Mouse (Mus musculus) left cerebral cortex, postnatal 4 days (tissue): ENCODE data around the gene Inpp4b. TPM values are rescaled to one million over a fixed set of nuclear protein-coding genes. Genes with fewer than 3 reads are reported as not detected.
"Not testable (repeated sequence)": the region's sequence is repeated elsewhere in the genome, so short reads cannot be mapped to it uniquely, and the experiment has no call there.

Experiments
- DNase-seq: peaks from one replicate; pipeline ENCODE4 v3.0.0-alpha.2; 2022
- intact Hi-C: fragments of 180-260 bp; cut with DNase I; formaldehyde crosslinking; loops from one replicate; pipeline ENCODE4 v1.15.1; 2025
- total RNA-seq, 2 experiments: library from RNA; stranded (reverse); gene quantifications; 2 replicates each; pipeline ENCODE4 v1.2.3; 2021

The Inpp4b gene
- total RNA-seq, 2 experiments from 2014 or later = 8.1 to 9.8 TPM

DNA sequence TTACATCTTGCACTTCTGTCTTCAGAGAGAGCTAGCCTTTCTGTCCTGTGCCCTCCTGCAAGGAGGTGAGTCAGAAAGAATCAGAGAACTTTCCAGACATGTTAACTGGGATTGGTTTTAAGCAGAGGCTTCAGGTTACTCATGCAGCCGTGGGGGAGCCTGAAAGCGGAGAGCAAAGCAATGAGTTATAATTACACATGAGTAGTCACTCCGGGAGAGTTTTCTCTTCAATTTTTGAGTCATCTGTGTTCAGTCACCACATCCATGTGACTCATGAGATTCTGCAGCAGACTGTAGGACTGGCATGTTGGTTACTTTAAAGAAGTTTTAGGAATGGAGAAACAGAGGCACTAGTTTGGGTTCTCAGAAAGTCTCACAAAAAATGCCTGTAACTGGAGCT, 524.7 kb downstream of the Inpp4b start:
- intact Hi-C loops = no loop called here
- no peak for DNase-seq

DNA sequence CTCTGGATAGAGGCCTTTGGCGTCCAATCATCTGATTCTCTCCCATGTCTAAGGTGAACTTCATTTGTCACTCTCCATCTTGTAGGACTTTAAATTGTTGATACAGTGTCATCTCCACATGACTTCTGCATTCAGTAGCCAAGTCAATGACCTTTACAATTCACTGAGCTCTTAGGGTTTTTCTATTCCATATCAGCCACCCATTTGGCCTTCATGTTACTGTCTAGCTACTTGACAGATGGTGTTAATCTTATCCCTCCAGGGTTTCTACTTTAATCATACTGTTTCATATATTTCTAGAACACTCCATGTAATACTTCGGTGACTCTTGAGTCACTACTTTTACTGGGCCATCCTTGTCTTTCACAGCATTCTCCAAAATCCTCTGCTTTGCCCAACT, 528.1 kb downstream of the Inpp4b start:
- DNase-seq = no peak
- intact Hi-C loops = no loop called here

GRCm38 (mm10) chr8:81880071-81880470, 537.7 kb downstream of the Inpp4b start:
- intact Hi-C loops = no loop called here
- DNase-seq = no peak

DNA sequence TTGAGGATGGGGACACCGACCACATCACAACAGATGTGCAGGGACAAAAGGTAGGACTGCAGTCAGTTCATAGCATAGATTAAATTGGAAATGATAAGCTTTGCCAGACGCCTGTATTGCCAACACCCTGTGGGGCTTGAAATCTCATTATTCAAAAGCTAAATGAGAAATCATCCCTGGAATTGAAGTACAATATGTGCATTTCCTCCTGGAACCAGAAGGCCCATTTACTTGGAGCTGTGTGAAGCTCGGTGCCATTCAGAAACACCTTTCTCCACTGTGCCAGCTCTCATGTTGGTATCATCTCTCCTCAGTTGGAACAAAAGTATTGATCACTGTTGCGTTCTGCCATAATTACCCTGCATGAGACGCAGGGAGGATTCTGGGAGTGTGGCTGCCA, 541.8 kb downstream of the Inpp4b start:
- intact Hi-C loops = no loop called here
- DNase-seq = no peak

- no peak for DNase-seq
- intact Hi-C loops = no loop called here
These were observed 546.5 kb downstream of the Inpp4b start for GRCm38 (mm10) chr8:81888843-81889242.

DNA sequence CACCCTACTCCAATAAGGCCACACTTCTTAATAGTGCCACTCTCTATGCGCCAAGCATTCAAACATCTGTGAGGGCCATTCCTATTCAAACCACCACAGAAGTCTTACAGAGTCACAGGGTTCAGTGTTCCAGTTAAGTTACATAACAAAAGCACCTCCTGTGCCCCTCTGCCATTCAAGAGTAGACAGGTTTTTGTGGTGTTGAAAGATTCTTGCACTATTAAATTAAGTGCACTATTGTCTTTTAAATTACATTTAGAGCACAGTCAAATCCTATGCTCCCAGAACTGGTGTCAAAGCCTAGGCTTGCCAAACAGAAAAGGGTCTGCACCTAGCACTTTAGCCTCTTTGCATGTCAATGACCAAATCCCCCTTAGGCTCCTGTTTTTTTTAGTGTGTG, 550.9 kb downstream of the Inpp4b start:
- no peak for DNase-seq
- intact Hi-C loops = no loop called here

DNA sequence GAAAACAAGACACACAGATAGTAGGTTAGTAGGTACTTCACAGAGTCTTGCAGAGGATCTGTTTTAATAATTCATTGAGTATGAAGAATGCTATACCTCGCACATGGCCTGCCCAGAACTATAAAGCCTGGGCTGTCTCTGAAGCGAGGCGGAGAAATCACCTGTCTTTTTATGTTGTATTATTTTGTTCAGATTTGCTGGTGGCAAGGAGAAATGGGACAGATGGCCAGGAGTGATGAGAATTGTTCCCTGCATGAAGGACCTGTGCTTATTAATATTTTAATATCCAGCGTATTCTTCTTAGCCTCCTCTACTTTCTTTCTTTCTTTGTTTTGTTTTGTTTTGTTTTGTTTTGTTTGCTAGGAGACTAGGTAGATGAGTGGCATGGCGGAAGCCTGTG, 604.5 kb downstream of the Inpp4b start:
- intact Hi-C loops = no loop called here
- no peak for DNase-seq

- intact Hi-C loops = no loop called here
- DNase-seq = no peak
These were observed 610.7 kb downstream of the Inpp4b start for GRCm38 (mm10) chr8:81953101-81953500.

GRCm38 (mm10) chr8:81985128-81985665, 642.8 kb downstream of the Inpp4b start:
- intact Hi-C loops = no loop called here
- DNase-seq = no peak

- intact Hi-C loops = no loop called here
- no peak for DNase-seq
These were observed 650.6 kb downstream of the Inpp4b start for GRCm38 (mm10) chr8:81992966-81993365.

DNA sequence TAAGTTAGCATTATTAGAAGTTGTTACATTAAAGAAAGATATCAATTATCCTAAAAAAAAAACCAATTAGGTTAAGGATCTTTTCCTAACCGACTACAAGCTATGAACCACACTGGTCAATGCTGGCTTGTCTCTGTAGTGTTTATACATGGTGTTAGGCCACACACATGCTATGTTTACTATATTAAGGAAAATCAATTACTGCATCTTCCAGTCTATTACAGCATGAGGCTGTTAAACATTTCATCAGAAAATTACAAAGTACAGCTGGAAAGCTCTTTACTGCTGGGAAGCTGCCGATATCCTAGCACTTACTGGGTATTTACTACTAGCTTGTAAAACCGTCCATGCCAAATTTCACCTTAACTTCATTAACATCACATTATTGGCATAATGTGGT, 653.9 kb downstream of the Inpp4b start:
- intact Hi-C loops = no loop called here
- DNase-seq = no peak

DNA sequence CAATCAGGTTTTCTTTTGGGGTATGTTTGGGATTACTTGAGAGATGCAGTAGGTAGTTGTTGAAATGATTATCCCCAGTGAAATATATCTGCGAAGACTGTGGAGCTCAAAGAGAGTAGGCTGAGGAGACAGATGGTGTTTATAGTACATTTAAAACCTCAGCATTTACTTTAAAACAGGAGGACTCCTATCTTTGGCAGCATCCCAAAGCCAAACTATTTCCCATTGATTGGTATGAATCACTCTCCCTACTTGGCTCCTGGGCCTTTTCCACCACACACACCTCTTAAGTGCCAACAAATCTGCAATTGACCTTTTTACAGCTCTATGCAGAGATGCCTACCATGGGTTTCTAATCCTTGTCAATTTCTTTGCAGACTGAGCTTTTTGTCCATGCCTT, 654.5 kb downstream of the Inpp4b start:
- intact Hi-C loops = no loop called here
- no peak for DNase-seq

GRCm38 (mm10) chr8:82004158-82004557, 661.8 kb downstream of the Inpp4b start:
- intact Hi-C loops = no loop called here
- DNase-seq = no peak

DNA sequence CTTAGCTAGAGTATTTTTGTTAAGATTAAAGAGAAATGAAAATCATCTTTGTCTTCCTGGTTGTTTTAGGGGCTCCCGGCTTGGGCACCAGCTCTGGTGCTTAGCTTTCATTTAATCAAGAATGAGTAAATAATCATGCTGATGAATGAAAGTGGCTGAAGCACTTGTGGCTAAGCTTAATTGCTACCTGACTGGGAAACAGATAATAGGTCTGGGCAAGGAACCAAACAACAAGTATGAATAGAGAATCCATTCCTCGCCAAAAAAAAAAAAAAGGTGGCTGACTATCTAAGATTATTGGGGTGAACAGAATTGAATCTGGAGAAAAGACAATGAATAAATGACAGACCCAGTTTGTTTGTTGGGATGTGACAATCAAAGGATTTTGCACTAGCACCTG, 663.1 kb downstream of the Inpp4b start:
- DNase-seq = no peak
- intact Hi-C loops = no loop called here

DNA sequence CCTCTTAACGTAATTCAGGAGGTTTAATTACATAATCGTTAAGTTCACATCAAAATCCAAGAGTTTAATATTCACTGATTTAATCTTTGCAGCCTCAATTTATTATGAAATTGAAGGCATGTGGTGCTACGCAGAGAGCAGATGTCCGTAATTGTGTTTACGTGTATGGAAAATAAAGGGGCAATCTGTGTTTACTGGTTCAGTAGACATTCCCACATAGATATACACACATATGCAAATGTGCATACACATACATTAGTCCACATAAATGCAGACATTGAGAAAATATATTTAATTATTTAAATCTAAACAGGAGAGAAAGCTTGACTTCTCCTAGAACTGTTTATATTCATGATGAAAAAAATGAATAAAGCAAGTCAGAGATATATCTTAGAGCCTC, 675.4 kb downstream of the Inpp4b start:
- DNase-seq = no peak
- intact Hi-C loops = no loop called here

- intact Hi-C loops = loop anchor here (5.0 to 10.0 kb wide), 3 partner anchors 260 to 683 kb away; partner anchors contain the start of gene Inpp4b
- DNase-seq = peak; percentile 21
These were observed 685.0 kb downstream of the Inpp4b start for GRCm38 (mm10) chr8:82027401-82027800.

GRCm38 (mm10) chr8:82028896-82029295, 686.5 kb downstream of the Inpp4b start:
- intact Hi-C loops = loop anchor here (5.0 to 10.0 kb wide), 3 partner anchors 262 to 684 kb away; partner anchors contain the start of gene Inpp4b
- DNase-seq = peak; percentile 3

DNA sequence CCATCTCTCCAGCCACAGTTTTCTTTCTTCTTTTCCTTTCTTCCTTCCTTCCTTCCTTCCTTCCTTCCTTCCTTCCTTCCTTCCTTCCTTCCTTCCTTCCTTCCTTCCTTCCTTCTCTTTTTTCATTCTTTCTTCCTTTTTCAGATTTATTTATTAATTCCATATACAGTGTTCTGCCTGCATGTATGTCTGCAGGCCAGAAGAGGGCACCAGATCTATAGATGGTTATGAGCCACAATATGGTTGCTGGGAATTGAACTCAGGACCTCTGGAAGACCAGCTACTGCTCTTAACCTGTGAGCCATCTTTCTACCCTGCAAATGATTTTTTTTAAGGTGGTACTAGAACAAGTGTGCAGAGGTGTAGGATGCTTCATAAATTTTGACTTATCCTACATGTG, 689.7 kb downstream of the Inpp4b start:
- DNase-seq, intact Hi-C loops: not testable (repeated sequence)

DNA sequence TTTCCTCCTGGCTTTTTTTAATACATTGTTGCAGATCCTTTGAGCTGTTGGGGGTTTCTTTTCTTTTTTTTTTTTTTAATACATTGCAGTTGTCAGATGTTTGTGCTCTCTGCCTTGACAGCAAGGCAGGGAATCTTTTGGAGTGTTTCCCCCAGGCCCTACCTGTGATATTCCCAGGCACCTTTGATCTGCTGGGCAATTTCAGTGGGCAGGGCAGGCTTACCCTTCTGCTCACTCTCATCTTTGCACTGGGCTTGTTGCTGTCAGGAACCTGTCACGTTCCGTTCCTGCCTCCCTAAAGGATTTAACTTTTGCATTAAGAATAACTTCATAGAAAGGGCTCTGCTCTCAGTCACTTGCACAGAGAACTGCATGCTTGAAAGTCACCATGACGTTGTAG, 711.7 kb downstream of the Inpp4b start:
- intact Hi-C loops = no loop called here
- DNase-seq = no peak

DNA sequence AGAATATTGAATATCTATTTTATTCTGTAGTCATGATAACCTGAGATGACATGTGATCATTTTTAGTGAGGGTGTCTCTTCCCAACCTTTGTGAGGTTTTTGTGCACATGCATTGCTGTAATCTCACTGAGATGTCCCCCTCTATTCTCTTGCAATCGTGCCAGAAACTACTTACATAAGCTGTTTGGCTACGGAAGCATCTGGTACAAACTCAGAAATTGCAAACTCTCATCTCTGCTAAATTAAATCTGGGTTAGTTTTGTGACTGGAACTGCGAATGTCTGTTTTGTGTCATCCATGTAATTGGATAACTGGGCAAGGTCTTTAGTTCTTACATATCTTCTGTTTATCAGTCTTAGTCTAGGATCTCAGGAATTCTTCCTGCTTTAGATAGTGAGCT, 725.3 kb downstream of the Inpp4b start:
- no peak for DNase-seq
- intact Hi-C loops = no loop called here

DNA sequence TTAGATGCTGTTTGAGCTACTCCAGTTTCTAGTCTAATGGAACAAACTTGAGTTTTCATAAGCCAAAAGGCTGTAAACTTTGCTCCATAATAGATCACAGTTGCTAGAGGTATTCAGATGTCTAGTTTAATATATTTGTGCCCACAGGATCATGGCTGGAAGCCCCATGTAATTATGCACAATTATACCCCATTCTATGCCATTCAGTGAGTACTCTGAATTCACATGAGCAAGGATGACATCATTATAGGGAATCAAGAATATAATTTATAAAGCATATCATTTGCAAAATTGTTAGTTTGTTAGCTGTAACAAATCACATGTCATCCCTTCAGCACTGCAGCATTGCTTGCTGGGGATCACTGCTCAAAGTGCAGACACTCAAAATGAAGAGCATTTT, 736.9 kb downstream of the Inpp4b start:
- intact Hi-C loops = no loop called here
- DNase-seq = no peak

GRCm38 (mm10) chr8:82086631-82087030, 744.3 kb downstream of the Inpp4b start:
- DNase-seq, intact Hi-C loops: not testable (repeated sequence)

DNA sequence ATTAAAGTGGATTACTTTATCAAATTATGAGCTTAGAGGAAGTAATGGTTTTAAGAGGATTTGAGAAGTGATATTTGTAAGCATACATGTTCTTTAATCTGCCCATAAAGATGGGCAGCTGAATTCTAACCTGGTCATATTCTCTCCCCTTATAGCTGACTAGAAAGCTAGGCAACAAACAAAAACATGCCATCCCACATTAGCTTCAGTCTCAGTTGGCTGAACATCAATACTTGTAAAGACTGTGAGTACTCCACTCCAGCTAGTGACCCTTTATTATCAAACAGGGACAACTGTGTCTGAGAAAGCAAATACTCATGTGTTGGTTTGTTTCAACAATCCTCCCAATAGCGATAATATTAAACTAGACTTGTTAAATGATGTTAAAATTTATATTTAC, 748.5 kb downstream of the Inpp4b start:
- no peak for DNase-seq
- intact Hi-C loops = no loop called here
